Mouse (Mus musculus) lung, postnatal 0 days (tissue): ENCODE results near the gene Abca2. TPM values are rescaled to one million over a fixed set of nuclear protein-coding genes. Genes with fewer than 3 reads are reported as not detected.

Source experiments
- ATAC-seq: fragments of 200-750 bp; cut with Nextera tagmentation; 2 replicates; pipeline ENCODE4 v1.8.0; 2017; ENCODE audit warnings: moderate library complexity
- DNase-seq: peaks from one replicate; pipeline ENCODE4 v3.0.0-alpha.2; 2016; ENCODE audit warnings: low spot score
- H3K27ac ChIP-seq: fragments of 300-500 bp; sonication (generic); 2 replicates; pipeline ENCODE4 v1.5.1; 2014; ENCODE audit warnings: antibody characterized with exemption, mild to moderate bottlenecking, low read length, mixed read lengths
- H3K27me3 ChIP-seq: fragments of 300-500 bp; sonication (generic); replicated peaks from 2 replicates; pipeline ENCODE4 v1.6.1; 2014; ENCODE audit warnings: low read length, mixed read lengths; ENCODE audit not compliant: insufficient read depth
- H3K36me3 ChIP-seq: fragments of 300-500 bp; sonication (generic); 2 replicates; pipeline ENCODE4 v1.6.1; 2014; ENCODE audit warnings: low read length, mixed read lengths; ENCODE audit not compliant: insufficient read depth
- H3K4me1 ChIP-seq: fragments of 300-500 bp; sonication (generic); 2 replicates; pipeline ENCODE4 v1.6.1; 2014; ENCODE audit warnings: antibody characterized with exemption, low read depth, low read length, mixed read lengths; ENCODE audit not compliant: insufficient read depth
- H3K4me2 ChIP-seq: fragments of 300-500 bp; sonication (generic); replicated peaks from 2 replicates; pipeline ENCODE4 v1.6.1; 2014; ENCODE audit warnings: low read depth, mild to moderate bottlenecking, low read length, moderate library complexity, mixed read lengths
- H3K4me3 ChIP-seq: fragments of 300-500 bp; sonication (generic); 2 replicates; pipeline ENCODE4 v1.5.1; 2014; ENCODE audit warnings: low read depth, low read length
- H3K9ac ChIP-seq: fragments of 300-500 bp; sonication (generic); replicated peaks from 2 replicates; pipeline ENCODE4 v1.6.1; 2014; ENCODE audit warnings: low read depth, mild to moderate bottlenecking
- H3K9me3 ChIP-seq: fragments of 300-500 bp; sonication (generic); 2 replicates; pipeline ENCODE4 v1.6.1; 2016; ENCODE audit warnings: low read length, mixed read lengths
- CTCF ChIP-seq: IDR thresholded peaks from 2 replicates; pipeline ENCODE4 v1.5.1; 2016; ENCODE audit warnings: antibody characterized with exemption, mild to moderate bottlenecking
- EP300 ChIP-seq: IDR thresholded peaks from 2 replicates; pipeline ENCODE4 v1.6.1; 2016; ENCODE audit warnings: antibody characterized with exemption, mild to moderate bottlenecking, control low read depth
- WGBS: fragments of 180-500 bp; shearing (Covaris S2); extraction: QIAGEN DNeasy Blood & Tissue Kit; methylation state at CpG from one replicate; pipeline ENCODE4 v1.1.7; 2014; 5-methylcytosine and 5-hydroxymethylcytosine counted together
- microRNA-seq: library from miRNA; unstranded; fragments of <30 nt; microRNA quantifications from one replicate; pipeline ENCODE4, GENCODE M21; 2016
- polyA plus RNA-seq: library from polyadenylated mRNA; unstranded; fragments of >200 nt; fragmentation: Nextera tagmentation; extraction: Ambion mirVana; gene quantifications from 2 replicates; pipeline ENCODE4 v1.2.1, GENCODE M21; 2015

The Abca2 gene
- polyA plus RNA-seq, 1 experiment from 2014 or later = 2.7 TPM

DNA sequence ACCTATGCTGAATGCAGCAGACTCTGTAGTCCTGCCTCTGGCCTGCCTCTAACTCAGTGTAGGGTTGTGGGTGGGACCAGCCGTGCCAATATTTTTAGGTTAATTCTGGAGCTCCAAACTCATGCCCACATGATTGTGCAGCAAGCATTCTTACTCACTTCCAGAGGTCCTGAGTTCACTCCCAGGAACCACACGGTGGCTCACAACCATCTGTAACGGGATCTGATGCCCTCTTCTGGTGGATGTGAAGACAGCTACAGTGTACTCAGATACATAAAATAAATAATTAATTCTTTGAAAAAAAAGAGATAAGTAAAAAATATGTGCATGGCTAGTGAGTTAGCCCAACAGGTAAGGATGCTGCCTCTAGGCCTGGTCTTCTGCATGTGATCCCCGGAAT is 68.0 kb downstream of the Abca2 start:
- no peak for TF ChIP-seq EP300
- peak; percentile 66 for TF ChIP-seq CTCF
- Histone ChIP-seq H3K36me3 (no peaks in the 10 kb centered on the region), H3K4me2 (no peak overlapping the region), H3K9ac (no peak overlapping the region), H3K4me3 (no peak overlapping the region), H3K4me1 (peaks cover 7% of the 10 kb centered on the region; the same call in 1 of the 2 replicates), H3K9me3 (no peaks in the 10 kb centered on the region), H3K27me3 (no peaks in the 10 kb centered on the region), H3K27ac (no peak overlapping the region)
- ATAC-seq = no peak
- DNase-seq = peak; percentile 41
- 48% methylated on average over 4 of the region's 4 CpGs for WGBS

Small RNAs within 50 kb of the gene (microRNA-seq; reads per million reads assigned to microRNA genes)
- not detected for gene Mir3087

Other genes starting within 250 kb of the Abca2 start
- gene Nrarp, start 247.9 kb upstream of the Abca2 start, polyA plus RNA-seq = 14.1 and 16.0 TPM in 2 replicates
- gene Tor4a, start 231.8 kb upstream of the Abca2 start, polyA plus RNA-seq = 13.8 and 14.8 TPM in 2 replicates
- 74.0 and 80.1 TPM in 2 replicates for gene Nelfb, start 217.2 kb upstream of the Abca2 start, polyA plus RNA-seq
- 0.12 TPM in 1 of 2 replicates, not detected in the other for gene Stpg3, start 214.1 kb upstream of the Abca2 start, polyA plus RNA-seq
- gene Fam166a, start 210.0 kb upstream of the Abca2 start, polyA plus RNA-seq = 0.32 and 0.98 TPM in 2 replicates
- gene Tubb4b, start 204.0 kb upstream of the Abca2 start, polyA plus RNA-seq = 344 and 386 TPM in 2 replicates
- not detected in 2 replicates for gene Slc34a3, start 194.3 kb upstream of the Abca2 start, polyA plus RNA-seq
- gene Rnf224, start 191.9 kb upstream of the Abca2 start, polyA plus RNA-seq = 0.10 TPM in 1 of 2 replicates, not detected in the other
- 3.4 TPM in 2 replicates for gene Rnf208, start 186.4 kb upstream of the Abca2 start, polyA plus RNA-seq
- gene Cysrt1, start 186.3 kb upstream of the Abca2 start, polyA plus RNA-seq = 0.69 and 0.85 TPM in 2 replicates
- 4.1 and 4.3 TPM in 2 replicates for gene AL732309.1, start 181.8 kb upstream of the Abca2 start, polyA plus RNA-seq
- gene Tmem203, start 173.3 kb upstream of the Abca2 start, polyA plus RNA-seq = 43.2 and 44.9 TPM in 2 replicates
- gene Tprn, start 166.1 kb upstream of the Abca2 start, polyA plus RNA-seq = 7.2 and 7.4 TPM in 2 replicates
- 146 and 173 TPM in 2 replicates for gene Ssna1, start 156.3 kb upstream of the Abca2 start, polyA plus RNA-seq
- gene Anapc2, start 156.2 kb upstream of the Abca2 start, polyA plus RNA-seq = 88.4 and 89.0 TPM in 2 replicates
- gene Tmem210, start 140.6 kb upstream of the Abca2 start, polyA plus RNA-seq = not detected in 2 replicates
- gene Lrrc26, start 138.8 kb upstream of the Abca2 start, polyA plus RNA-seq = 42.2 and 46.5 TPM in 2 replicates
- gene Grin1, start 109.5 kb upstream of the Abca2 start, polyA plus RNA-seq = 0.30 and 0.36 TPM in 2 replicates
- 36.8 and 40.9 TPM in 2 replicates for gene Man1b1, start 96.4 kb upstream of the Abca2 start, polyA plus RNA-seq
- 10.5 and 11.1 TPM in 2 replicates for gene Dpp7, start 72.3 kb upstream of the Abca2 start, polyA plus RNA-seq
- gene Uap1l1, start 63.0 kb upstream of the Abca2 start, polyA plus RNA-seq = 74.4 and 75.5 TPM in 2 replicates
- gene Sapcd2, start 56.4 kb upstream of the Abca2 start, polyA plus RNA-seq = 2.2 and 2.4 TPM in 2 replicates
- gene Entpd2, start 32.8 kb upstream of the Abca2 start, polyA plus RNA-seq = 2.6 and 2.8 TPM in 2 replicates
- 42.7 and 45.3 TPM in 2 replicates for gene Npdc1, start 29.4 kb upstream of the Abca2 start, polyA plus RNA-seq
- gene Fut7, start 5.4 kb upstream of the Abca2 start, polyA plus RNA-seq = 0.32 and 0.45 TPM in 2 replicates
- 633 and 715 TPM in 2 replicates for gene Clic3, start 28.1 kb downstream of the Abca2 start, polyA plus RNA-seq
- gene Paxx, start 32.4 kb downstream of the Abca2 start, polyA plus RNA-seq = 67.4 and 68.9 TPM in 2 replicates
- gene Ptgds, start 41.3 kb downstream of the Abca2 start, polyA plus RNA-seq = 5.8 and 6.1 TPM in 2 replicates
- not detected in 2 replicates for gene Lcn12, start 65.2 kb downstream of the Abca2 start, polyA plus RNA-seq
- 39.7 and 43.4 TPM in 2 replicates for gene Fbxw5, start 72.0 kb downstream of the Abca2 start, polyA plus RNA-seq
- gene C8g, start 73.0 kb downstream of the Abca2 start, polyA plus RNA-seq = 2.6 and 3.2 TPM in 2 replicates
- 20.7 and 21.0 TPM in 2 replicates for gene Traf2, start 118.2 kb downstream of the Abca2 start, polyA plus RNA-seq
- gene Edf1, start 129.1 kb downstream of the Abca2 start, polyA plus RNA-seq = 297 and 329 TPM in 2 replicates
- gene Mamdc4, start 146.1 kb downstream of the Abca2 start, polyA plus RNA-seq = 0.31 and 1.2 TPM in 2 replicates
- 97.7 and 103 TPM in 2 replicates for gene Phpt1, start 146.5 kb downstream of the Abca2 start, polyA plus RNA-seq
- gene Ajm1, start 153.1 kb downstream of the Abca2 start, polyA plus RNA-seq = 0.07 TPM in 1 of 2 replicates, not detected in the other
- 34.7 and 41.2 TPM in 2 replicates for gene Rabl6, start 179.8 kb downstream of the Abca2 start, polyA plus RNA-seq
- gene Ccdc183, start 189.0 kb downstream of the Abca2 start, polyA plus RNA-seq = 0.38 and 0.44 TPM in 2 replicates
- gene Tmem141, start 193.3 kb downstream of the Abca2 start, polyA plus RNA-seq = 26.0 and 29.9 TPM in 2 replicates
- gene Fcna, start 199.3 kb downstream of the Abca2 start, polyA plus RNA-seq = 2.5 and 2.8 TPM in 2 replicates
- gene Lcn8, start 224.4 kb downstream of the Abca2 start, polyA plus RNA-seq = not detected in 2 replicates
- not detected in 2 replicates for gene Lcn5, start 229.2 kb downstream of the Abca2 start, polyA plus RNA-seq
- not detected in 2 replicates for gene Lcn6, start 248.1 kb downstream of the Abca2 start, polyA plus RNA-seq